Mouse (Mus musculus) MEL-GATA-1-ER (cell line): ENCODE results near the gene Ercc8.

Experiments used
- DNase-seq: peaks from one replicate; pipeline ENCODE4 v3.0.0-alpha.2; 2012; ENCODE audit warnings: low read depth; ENCODE audit errors: extremely low read depth

The Ercc8 gene

DNA sequence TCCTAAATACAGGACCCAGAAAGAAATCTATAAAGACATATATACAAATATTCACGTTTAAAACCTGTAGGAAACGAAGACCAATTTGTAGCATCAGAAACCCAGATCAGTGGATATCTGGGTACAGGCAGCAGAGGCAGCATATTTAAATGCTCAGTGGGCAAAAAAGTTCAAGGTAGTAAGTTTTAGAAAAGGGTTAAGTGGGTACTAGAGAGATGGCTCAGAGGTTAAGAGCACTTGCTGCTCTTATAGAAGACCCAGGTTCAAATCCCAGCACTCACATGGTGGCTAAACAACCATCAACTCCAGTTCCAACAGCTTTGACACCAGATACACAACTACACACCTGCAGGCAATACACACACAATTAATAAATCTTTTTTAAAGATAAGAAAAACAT, 1.4 kb upstream of the Ercc8 start:
- no peak for DNase-seq

DNA sequence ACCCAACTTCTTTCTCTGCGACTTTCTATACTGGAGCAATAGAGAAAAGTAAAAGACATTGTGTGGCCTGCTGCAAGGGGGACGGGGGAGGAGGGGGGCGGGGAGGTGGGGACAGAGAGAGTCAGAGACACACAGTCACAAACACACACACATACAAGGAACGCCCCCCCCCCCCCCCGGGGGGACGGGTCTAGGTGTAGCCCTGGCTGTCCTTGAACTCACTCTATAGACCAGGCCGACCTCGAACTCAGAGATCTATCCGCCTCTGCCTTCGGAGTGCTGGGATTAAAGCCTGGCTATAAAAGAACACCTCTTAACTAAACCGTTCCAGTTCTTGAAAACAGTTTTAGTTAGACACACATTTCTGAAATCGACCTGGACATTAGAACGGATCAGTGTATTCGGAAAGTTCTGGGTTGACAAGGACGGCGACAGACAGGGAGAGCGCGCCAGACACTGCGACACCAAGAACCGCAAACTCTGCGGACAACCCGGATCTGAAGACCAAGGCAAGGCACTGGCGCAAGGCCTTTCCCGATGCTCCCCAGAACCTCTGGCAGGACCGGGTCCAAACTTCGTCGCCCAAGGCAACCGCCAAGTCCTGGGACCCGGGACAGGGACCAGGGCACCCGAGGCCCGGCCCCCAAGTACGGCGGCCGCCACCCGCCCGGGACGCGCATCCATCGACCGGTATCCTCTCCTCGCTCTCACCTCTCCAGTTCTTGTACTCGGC, 633 bp upstream of the Ercc8 start:
- peak; percentile 41 for DNase-seq

DNA sequence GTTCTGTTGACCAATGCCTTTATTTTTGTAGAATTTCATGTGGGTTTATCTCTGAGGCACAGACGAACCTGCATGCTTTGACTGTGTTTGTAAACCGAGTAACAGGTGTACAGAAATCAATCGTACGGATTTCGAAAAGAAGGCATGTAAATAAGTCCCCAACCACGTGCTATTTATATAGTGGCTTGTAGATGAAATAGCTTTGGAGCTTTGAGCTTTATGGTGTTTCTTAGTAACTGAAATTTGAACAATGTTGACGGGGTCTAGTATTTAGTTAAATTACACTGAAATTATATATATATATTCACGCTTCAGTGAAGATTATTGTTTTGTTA, 677 bp downstream of the Ercc8 start:
- DNase-seq, result no peak

DNA sequence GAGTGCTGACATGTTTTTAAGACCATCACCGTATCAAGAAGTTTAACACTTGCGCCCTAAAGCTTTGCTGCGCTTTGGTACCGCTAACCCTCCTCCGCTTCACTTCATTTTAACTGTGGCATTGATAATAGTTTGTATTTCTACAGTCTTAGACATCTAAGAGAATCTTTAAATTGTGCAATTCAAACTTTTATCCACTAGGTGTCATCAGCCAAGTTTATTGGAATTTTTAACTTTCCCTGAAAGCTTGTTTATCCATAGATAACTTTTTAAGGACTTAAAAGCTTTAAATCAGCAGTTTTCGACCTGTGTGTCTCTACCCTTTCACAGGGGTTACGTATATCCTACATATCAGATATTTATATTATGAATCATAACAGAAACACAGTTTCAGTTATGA, 1.4 kb downstream of the Ercc8 start:
- peak; percentile 58 for DNase-seq

DNA sequence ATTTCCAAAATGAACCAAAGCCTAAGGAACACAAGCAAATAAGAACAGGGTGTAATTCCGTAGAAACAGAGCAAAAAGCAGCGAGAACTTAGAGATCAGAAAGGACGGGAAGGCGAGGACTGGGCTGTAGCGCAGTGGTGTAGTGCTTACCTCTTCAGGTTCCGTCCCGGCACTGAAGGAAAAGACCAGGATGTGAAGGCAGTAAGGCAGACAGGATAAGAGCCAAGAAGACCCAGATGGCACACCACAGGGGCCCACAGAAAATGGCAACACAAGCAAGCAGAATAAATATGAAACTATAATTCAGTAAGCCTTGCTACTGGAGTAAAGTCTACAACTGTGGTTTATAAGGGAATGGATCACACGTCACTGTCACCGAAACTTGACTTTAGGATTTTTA, 5.4 kb downstream of the Ercc8 start:
- no peak for DNase-seq

DNA sequence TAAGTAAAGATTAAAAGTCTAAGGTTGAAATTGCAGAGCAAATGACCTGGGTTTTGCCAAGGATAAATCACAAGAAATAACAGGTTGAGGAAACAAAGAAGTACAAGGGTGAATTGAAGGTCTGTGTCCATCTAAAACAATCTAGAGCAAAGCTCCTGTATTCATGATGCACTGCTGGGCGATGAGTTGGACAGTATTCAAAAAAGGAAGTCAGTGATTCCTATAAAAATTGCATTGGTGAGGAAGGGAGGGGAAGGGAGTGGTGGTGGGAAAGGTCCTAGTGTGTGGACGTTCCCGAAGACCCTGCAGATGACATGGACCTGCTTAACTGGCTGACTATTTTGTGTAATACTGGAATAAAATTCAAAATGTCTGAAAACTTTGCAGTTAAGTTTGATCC, 6.1 kb downstream of the Ercc8 start:
- DNase-seq, result no peak

DNA sequence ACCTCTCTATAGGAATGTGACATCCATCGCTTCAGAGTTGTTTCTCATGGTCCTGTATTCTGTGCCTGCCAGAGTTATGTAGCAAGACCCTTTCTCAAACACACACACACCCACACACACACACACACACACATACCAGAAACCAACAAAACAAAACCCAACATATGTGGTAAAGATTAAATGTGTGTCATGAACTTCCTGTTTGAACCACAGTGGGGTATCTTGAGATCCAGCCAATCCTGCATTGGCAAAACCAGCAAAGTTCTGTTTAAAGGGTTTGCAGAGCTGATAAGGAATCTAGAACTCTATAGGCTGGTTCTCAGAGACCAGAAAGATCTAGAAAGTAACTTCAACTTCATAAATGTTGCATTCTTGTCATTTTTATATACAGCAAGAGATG, 11.5 kb downstream of the Ercc8 start:
- DNase-seq, result peak; percentile 62

DNA sequence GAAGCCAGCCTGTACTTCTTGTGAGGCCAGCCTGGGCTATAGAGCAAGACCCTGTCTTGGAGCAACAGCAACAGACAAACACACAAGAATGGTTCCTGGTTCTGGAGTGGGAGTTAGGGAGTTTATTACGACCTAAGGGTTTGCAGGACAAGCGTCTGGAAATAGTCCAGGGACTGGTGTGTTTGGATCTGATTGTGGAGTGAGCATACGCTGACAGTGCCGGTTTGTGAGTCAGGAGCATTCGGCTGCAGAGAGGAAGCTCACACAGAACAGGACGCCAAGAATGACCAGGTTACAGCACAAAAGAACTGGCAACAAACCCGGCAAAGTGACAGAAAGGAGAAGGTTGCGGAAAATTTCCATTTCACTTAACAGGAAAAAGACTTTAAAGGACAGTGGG, 12.0 kb downstream of the Ercc8 start:
- no peak for DNase-seq

DNA sequence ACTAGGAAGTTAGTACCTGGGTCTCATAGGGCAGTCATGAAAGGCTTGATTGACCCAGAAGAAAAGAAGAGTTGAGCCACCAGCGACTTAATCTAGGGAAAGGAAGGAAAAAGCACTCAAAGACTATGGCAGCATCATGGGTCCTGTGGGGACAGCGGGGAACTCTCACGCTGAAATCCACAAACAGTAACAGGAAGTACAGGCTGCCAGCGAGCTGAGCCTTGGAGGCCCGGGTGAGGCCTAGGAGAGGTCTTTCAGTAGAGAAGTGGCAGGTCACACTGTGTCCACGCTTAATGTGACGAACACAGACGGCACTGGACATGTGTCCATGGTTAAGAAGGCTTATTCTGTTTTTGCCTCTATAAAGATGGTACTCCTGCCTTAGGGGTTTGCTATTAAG, 21.1 kb downstream of the Ercc8 start:
- no peak for DNase-seq

DNA sequence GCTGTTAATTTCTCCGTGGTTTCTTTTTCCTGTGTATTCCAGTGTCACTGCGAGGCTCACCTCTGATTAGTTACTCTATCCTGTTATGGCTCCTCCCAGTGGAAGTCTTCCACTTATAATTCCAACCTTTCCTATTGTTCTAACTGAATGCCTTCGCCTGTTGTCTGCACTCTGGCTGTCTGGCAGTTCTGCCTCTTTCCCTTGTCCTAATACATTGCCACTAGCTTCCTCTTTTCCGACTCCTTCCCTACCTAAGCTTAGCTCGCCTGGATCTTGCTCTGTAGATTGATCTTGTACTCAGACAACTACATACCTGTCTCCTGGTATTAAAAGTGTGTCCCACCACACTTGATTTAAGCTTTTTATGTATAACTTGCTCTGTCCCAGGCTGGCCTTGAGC, 22.3 kb downstream of the Ercc8 start:
- no peak for DNase-seq

DNA sequence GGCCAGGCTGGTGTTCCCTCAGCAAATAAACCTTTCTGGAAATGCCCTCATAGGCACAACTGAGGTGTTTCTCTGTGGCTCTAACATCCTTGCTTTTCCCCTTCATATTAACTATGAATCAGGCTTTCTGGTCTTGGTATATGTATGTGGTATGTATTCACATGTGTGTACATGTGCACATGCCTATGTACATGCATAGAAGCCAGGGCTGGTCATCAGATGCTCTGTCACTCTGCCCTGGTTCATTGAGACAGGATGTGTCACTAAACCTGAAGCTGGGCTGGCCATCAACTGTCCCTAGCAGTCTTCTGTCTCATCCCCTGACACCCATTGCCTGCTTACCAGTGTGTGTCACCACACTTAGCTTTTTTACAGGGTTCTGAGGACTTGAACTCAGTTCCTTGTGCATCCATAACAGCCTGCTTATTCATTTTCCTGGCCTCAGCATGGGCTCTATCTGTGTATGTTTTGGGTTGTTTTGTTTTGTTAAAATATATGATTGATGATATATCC, 26.3 kb downstream of the Ercc8 start:
- no peak for DNase-seq

DNA sequence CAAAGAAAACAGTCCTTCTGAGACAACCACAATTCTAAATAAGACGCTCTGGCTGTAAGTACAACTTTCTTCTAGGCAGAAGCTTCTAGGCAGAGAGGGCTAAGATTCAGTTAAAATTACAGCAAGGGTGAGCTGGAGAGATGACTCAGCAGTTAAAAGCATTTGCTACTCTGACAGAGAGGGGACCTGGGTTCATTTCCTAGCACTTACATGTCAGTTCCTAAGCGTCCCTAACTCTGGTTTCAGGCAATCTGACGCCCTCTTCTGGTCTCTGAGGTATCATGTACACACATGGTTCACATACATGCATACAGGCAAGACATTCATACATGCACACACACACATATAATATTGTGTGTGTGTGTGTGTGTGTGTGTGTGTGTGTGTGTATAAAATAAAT, 27.0 kb downstream of the Ercc8 start:
- DNase-seq, result peak; percentile 54

DNA sequence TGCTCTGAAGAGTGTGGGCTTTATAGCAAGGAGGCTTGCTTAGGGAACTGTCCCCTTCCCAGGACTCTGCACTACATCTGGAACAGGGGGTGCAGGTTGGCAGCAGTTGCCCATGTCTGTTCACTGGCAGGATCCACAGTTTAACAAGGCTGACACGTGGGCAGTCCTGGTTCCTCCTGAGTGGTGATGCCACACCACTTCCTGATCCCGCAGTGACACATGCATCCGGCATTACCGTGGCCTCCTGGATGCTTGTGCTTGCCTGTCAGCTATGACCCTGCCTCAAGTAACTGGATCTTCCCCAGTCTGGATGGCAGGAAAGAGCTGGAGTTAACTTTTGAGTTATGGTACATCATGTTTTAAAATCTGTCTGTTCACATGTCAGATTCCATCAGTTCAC, 29.5 kb downstream of the Ercc8 start:
- DNase-seq, result no peak

DNA sequence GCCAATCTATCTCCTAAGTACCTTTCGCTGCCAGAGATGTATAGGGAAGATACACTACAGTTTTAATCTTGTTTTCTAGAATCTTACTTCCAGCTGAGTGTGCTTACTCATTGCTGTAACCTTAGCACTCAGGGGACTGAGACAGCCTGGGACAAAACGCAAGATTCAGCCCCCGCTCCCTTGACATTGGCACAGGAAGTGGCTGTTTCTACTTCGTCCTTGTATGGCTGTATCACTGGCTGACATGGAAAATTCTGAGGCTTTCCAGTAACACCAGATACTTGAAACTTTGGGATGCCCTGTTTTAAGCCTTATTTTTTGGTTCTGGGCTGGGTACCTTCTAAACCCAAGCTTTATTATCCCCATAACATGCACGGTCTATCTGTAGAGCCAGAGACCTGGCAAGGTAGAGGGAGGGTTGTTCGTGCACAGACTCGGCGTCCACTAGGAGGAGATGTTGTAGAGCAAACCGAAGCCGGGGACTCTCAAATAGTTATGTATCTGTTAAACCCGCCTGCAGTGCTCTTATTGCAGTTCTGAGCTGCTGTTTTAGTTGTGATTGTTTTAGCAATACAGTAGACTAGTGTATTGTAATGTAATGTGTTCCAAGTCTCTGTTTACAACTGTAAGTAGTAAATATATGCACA, 32.7 kb downstream of the Ercc8 start:
- no peak for DNase-seq

DNA sequence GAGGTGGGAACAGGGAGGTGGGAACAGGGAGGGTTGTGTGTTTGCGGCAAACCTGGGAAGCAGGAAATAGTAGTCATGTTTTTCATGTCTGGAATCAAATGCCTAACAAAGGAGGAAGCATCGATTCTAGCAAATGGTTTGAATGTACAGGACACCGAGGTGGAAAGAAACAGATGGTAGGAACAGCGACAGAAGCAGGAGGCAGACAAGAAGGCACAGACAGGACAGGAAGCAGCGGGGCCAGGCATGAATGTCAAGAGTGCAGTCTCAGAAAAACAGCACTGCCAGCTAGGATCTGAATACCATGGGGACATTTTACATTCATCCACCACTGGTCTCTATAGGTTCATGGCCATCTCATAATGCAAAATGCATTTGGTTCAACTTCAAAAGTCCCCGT, 36.9 kb downstream of the Ercc8 start:
- no peak for DNase-seq

DNA sequence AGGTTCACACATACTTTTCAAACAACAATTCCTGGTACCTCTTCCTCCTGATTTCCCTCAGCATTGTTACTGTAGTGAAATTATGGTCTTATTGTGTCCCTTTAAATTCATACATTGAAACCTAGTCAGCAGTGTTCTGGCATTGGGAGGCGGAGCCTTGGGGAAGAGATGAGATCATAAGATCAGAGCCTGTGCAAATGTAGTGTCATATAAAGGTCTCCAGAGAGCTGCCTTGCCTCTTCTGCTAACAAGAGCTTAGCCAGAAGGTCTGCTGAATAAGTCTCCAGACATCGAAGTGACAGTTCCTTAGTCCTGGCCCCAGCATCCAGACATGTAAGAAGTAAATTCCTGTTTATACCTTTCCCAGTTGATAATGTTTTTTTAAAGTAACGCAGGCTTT, 46.3 kb downstream of the Ercc8 start:
- no peak for DNase-seq

DNA sequence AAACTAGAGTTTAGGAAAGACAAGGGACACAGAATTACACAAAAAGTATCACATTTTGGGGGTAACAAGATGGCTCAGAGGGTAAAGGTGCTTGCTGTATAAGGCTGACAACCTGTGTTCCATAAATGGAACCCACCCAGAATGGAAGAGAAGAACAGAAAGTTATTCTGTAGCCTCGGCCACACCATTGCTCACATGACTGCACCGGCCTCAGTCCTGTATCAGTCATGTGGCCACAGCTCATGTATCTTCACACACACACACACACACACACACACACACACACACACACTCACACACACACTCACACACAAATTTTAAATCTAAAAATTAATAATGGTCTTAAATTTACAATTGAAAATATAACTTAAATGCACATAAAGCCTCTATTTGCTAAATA, 48.9 kb downstream of the Ercc8 start:
- DNase-seq, result no peak

DNA sequence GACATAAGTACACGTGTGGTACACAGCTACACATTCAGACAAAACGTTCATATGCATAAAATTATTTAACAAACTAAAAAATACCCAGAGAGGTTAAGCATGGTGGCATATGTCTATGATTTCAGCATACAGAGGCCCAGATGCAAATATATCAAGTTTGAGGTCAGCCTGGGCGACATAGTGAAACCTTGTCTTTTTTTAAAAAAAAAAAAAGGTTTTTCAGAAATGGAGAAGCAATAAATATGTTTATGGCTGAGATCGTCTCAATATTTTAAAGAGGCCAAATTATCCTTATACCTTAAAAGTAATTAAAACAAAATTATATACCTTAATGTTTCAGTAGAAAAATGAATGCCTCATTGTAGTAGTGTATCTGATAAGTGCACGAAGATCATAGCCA, 49.6 kb downstream of the Ercc8 start:
- DNase-seq, result no peak

DNA sequence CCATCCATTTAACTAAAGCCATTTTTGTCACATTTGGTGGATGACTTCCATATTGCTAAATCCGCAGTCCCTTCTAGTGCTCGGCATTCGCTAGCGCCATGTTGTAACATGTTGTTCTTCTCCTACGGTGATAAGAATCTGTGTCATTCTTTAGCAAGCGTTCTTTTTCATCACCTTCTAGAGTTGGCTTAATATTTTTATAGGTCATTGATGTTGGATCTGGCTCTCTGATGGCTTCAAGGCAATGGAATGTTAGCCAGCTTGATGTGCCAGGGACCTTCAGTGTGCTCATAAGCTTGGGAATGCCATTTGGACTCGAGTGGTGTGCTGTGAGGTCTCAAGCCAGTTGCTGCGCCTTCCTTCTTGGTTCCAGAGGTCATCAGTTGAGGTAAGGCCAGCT, 52.4 kb downstream of the Ercc8 start:
- no peak for DNase-seq

DNA sequence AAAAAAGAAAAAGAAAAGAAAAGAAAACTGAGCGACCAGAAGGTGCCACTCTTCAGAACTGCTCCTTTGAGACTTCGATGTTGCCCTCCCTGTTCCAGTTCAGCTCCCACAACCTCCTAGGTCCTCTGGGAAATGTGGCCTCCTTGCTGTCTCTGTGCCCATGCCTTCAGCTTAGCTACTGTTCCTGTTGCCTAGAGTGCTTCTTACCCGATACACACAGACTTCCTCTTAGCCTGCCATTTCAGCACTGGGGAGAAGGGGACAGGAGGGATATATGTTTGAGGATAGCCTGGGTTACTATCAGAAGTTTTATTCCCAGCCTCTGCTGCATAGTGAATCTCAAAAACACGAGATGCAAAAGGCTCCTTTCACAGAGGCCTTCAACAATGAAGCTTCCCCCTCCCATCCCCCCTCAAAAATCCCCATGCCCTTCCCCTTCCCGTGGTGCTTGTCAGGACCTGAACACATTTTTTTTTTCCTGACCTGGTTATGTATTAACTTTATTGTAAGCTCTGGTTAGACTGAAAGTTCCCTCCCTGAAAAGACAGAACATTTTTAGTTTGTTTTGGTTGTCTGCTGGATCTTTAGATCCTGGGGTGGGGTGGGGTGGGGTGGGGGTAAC, 54.0 kb downstream of the Ercc8 start:
- no peak for DNase-seq

DNA sequence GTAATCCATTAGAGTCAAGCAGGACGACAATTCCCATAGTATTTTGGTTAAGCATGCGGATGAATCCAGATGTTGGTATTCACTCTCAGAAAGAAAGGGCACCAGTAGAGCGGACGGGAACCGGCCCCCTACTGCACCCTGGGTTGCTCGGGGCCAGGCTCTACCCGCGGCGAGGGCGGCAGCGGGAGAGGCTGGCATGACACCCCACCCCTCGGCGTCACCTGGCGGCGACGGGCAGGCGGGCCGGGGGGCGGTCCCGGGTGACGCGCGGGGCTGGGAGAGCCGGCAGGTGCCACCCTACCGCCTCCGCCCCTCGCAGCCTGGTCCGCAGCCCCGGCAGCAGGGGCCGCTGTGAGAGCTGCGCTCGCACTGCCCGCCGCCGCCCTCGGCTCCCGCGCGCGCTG, 55.6 kb downstream of the Ercc8 start, which contains the start of gene Elovl7:
Gene Elovl7 (plus strand): TSS at position 324 of the 404 bp plus-strand sequence.
- DNase-seq, result no peak

DNA sequence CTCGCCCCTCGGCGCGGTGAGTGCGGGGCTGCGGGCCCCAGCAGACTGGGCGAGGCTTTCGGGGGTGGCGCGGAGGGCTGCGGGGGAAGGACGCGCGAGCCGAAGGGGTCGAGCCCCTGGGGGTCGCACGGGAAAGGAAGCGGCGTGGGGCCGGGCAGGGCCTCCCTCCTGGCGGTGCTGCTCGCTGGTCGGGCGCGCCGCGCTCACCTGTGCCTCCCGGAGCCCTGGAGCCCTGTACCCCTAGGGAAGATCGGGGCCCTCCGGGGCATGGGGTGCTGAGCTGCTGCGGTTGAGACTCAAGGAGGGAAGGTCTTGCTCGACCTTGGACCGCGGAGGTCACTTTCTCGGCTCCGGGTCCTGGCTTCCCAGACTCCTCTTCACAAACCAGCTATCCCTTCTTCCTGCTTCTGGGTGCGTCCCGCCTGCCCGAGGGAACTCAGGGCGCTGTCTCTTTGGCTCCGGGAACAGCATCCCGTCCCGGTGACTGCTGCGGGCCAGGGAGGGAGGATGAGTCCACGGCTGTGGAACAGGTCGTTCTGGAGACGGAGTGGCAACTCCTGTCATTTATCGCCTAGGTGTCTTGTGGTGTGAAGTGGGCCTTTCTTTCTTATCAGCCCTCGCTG, 56.1 kb downstream of the Ercc8 start:
- no peak for DNase-seq
